Mouse (Mus musculus) sigmoid colon, adult 10 weeks (tissue): ENCODE measurements around the gene Spdl1. TPM values are rescaled to one million over a fixed set of nuclear protein-coding genes. Genes with fewer than 3 reads are reported as not detected.

Source experiments
- polyA plus RNA-seq: library from polyadenylated mRNA; stranded (reverse); fragments of 350-450 nt; fragmentation: Illumina TruSeq; extraction: RNeasy Lipid Tissue Mini Kit (QIAGEN cat#74804); gene quantifications from one replicate; pipeline ENCODE4 v1.2.3, GENCODE M21; 2014; ENCODE audit warnings: low read depth, low replicate concordance

The Spdl1 gene
- 3.6 TPM for polyA plus RNA-seq

DNA sequence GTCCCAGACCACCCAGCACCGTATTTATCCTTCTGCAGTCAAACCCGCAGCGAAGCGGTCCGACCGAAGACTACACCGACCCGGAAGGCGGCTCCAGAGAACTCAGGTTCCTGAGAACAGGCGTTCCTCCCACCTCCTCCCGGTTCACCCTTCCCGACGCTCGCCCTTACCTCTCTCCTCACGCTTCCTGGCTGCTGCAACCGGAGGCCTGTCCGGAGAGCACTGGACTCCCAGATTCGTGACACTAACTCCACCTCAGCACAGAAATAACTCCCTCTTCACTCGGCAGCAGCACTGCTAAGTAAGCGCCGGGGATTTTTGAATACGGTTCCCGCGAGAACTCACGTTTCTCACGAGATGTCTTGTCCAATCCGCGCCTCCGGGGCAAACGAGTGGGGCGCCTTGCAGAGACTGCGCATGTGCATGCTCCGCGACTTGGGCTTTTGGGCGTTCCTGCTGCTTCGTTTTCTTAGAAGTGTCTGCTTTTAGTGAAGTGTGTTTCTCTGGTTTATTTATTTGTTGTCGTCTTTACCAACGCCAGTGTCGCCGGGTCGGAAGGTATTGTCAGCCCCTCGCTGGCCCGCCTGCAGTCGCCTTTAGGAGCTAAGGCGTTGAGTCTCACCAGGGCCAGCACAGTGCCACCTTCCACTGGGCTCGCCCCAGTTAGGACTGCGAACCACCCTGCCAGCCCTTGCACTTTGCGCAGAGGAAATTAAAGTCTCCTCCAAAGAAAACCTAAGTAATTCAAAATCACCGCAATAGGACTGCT, at the start of gene Spdl1:
TSS of gene Spdl1 (minus strand) at position 324 of the 769 bp plus-strand sequence.

DNA sequence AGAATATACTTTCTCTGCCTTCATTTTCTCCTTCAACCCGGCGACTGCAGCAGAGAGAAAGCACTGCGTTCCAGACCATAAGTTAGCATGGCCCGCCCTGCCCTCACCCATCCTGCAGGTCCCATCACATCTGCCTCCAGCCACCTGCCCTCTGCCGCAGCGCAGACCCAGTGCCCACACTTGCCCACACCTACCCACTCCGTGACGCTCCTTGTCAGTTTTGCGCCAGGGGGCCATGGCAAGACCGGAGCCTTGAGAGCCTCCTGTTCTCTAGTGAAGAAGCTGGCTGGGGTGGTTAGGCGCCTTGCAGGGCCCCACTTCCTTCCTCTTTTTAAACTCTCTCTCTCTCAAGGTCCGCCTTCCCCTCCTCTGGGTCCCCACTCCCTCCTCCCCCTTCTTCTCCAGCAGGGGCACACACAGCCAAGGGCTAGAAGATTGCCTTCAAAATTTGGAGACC, 49.8 kb downstream of the Spdl1 start, which contains the start of gene Dock2:
TSS of gene Dock2 (minus strand) at position 306 of the 457 bp plus-strand sequence.

Other genes with a start within 250 kb of the Spdl1 start
- 2.9 TPM for gene Dock2, start 49.7 kb downstream of the Spdl1 start, polyA plus RNA-seq